Comparison of ENCODE assay signal across 8 mouse cellular contexts in the genomic region with DNA sequence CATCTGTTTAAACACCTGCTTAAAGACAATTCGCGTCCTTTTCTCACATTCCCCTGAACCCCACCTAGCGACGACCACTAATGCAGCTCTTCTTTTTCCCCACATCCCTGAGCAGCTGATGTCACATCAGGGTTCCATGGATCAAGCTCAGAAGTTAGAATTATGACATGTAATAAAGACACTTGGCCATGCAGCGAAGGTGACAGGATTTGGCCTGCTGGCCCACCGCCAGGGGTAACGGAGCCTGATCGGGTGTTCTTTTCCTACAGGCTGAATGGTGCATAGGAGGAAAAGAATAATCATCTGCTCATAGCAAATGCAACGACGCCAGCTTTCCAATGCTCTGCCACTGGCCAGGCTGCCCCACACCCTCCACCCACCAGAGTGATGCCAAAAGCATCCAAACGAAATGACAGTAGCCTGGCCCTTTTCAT.
DNase-seq lines count a peak whose midpoint lies in the region; ATAC-seq and TF ChIP-seq lines count a peak whose summit lies in the region.

No protein-coding gene starts in this region.

- TF ChIP-seq CTCF in midbrain, postnatal 0 days (IDR thresholded peaks at IDR 0.05), result peak; percentile 56

- peak; percentile 68 for ATAC-seq in midbrain, postnatal 0 days (ENCODE audit: low FRiP score)

- H3K9me3 ChIP-seq in heart, embryonic 10.5 days, result no peaks in the 10 kb centered on the region
- no peaks in the 10 kb centered on the region for H3K9me3 ChIP-seq in midbrain, postnatal 0 days (ENCODE audit: low read length)

- DNase-seq in heart, adult 11 months, result peak; percentile 86
- no peak for DNase-seq in heart, embryonic 10.5 days (ENCODE audit: low spot score)
- DNase-seq in right cerebral cortex, postnatal 10 days (ENCODE audit: low spot score in 2 of 2), result peak; percentile 51 to 59
- DNase-seq in right cerebral cortex, adult 2 months (ENCODE audit: low spot score in 2 of 2), result no peak
- peak; percentile 53 for DNase-seq in gastrocnemius, postnatal 10 days
- peak; percentile 64 for DNase-seq in midbrain, postnatal 0 days (ENCODE audit: low spot score)
- no peak for DNase-seq in natural killer cell, adult 2 months (ENCODE audit: low spot score in 2 of 2)
- no peak for DNase-seq in adrenal gland, adult 18-20 months (ENCODE audit: low spot score in 2 of 2)

- H3K4me3 ChIP-seq in heart, embryonic 10.5 days, result no peak overlapping the region
- no peak overlapping the region for H3K4me3 ChIP-seq in midbrain, postnatal 0 days (ENCODE audit: low read depth, low read length)

- H3K27ac ChIP-seq in heart, embryonic 10.5 days, result no peak overlapping the region
- H3K27ac ChIP-seq in midbrain, postnatal 0 days (ENCODE audit: low read depth, low read length), result peak overlapping the region; percentile 69

- H3K9ac ChIP-seq in midbrain, postnatal 0 days (replicated peaks; ENCODE audit: low read length, poor library complexity, severe bottlenecking), result 0 out of 2 replicates have a peak overlapping the region, but pooled peaks have one; percentile 24

- 77% methylated on average over 11 of the region's 11 CpGs for WGBS in heart, embryonic 10.5 days
- WGBS in midbrain, postnatal 0 days, result 16% methylated on average over 11 of the region's 11 CpGs

- H3K36me3 ChIP-seq in heart, embryonic 10.5 days, result no peaks in the 10 kb centered on the region
- H3K36me3 ChIP-seq in midbrain, postnatal 0 days (ENCODE audit: insufficient read depth, low read length), result no peaks in the 10 kb centered on the region

- H3K4me1 ChIP-seq in heart, embryonic 10.5 days, result peaks cover 34% of the 10 kb centered on the region
- peaks cover 17% of the 10 kb centered on the region for H3K4me1 ChIP-seq in midbrain, postnatal 0 days (ENCODE audit: insufficient read depth, low read length)

- H3K4me2 ChIP-seq in midbrain, postnatal 0 days (ENCODE audit: low read depth, low read length, poor library complexity, severe bottlenecking), result 0 out of 2 replicates have a peak overlapping the region, but pooled peaks have one; percentile 3

- no peaks in the 10 kb centered on the region for H3K27me3 ChIP-seq in heart, embryonic 10.5 days (ENCODE audit: insufficient read depth, poor library complexity, severe bottlenecking)
- H3K27me3 ChIP-seq in midbrain, postnatal 0 days (ENCODE audit: insufficient read depth, low read length), result no peaks in the 10 kb centered on the region

Comparison
In these comparisons a context has a peak if more than half of its experiments do, and no peak if none do; other contexts are left out.
1. DNase-seq: peak in heart, adult 11 months (single experiment), right cerebral cortex, postnatal 10 days (2 of 2), gastrocnemius, postnatal 10 days (single experiment) and midbrain, postnatal 0 days (single experiment); none in heart, embryonic 10.5 days (single experiment), right cerebral cortex, adult 2 months (0 of 2), natural killer cell, adult 2 months (0 of 2) and adrenal gland, adult 18-20 months (0 of 2).